Mouse (Mus musculus): Measurements from ENCODE around the gene Hist1h4b. TPM values are rescaled to one million over a fixed set of nuclear protein-coding genes. Genes with fewer than 3 reads are reported as not detected.
A peak's percentile ranks its signal among the peaks of the same experiment; 100 is the strongest.

Gene Hist1h4b
- total RNA-seq, 2 experiments from 2014 or later = 115 to 122 TPM

DNA sequence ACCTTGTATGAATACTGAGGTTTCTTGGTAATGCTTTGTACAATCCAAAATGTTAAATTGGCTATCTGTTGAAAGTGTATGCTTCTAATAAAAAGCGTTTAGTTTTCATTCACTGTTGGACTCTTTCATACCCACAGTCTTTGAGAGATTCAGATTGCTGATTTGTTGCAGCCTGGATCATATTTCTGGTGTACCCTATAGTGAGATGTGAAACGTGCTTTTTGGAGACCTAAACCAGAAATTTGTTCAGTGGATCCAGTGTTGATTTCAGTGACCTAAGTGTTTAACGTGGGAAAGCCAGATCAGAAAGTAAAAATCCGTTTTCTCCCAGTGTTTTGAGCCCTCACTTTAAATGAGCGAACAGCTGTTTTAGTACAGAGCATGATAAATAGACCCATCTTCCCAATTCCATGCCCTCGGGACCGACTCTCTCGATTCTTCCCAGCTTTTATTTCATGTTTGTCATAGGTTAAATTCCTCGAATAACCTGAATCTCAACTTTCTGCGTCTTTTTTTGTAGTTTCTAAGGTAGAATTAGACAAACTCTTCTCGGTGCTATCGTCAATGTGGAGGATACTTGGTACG lies 16.5 kb upstream of the Hist1h4b start:
- DNase-seq = no peak

DNA sequence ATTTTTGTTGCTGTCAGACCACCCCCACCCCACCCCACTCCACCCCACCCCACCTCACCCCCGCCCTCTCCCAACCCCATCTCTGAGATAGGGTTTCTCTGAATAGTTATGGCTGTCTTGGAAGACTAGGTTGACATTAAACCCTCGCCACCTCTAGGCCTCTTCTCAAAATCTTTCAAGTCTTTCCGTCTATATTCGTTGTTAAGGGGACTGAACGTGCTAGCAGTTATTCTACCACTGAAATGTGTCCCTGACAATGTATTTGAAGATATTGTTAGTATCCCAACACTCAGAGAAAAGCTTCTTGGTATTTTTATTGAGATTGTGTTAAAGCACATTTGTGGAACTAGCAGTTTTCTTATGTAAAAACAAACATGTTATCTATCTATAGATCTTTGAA lies 15.9 kb upstream of the Hist1h4b start:
- no peak for DNase-seq

- no peak for DNase-seq
Observed at GRCm38 (mm10) chr13:23742007-23742406, 14.8 kb upstream of the Hist1h4b start.

GRCm38 (mm10) chr13:23743215-23743614 lies 13.6 kb upstream of the Hist1h4b start:
- DNase-seq = no peak

- DNase-seq = no peak
Observed at GRCm38 (mm10) chr13:23743963-23744362, 12.8 kb upstream of the Hist1h4b start.

- no peak for DNase-seq
Observed at GRCm38 (mm10) chr13:23744421-23745380, 12.1 kb upstream of the Hist1h4b start.

GRCm38 (mm10) chr13:23745381-23746161 lies 11.2 kb upstream of the Hist1h4b start, which contains the start of gene Hist1h3c:
Gene Hist1h3c (minus strand): TSS chr13:23745602.
- DNase-seq = peak; percentile 77 to 86

GRCm38 (mm10) chr13:23746201-23747080 lies 10.4 kb upstream of the Hist1h4b start, which contains the start of gene Hist1h2bb:
Gene Hist1h2bb (plus strand): TSS chr13:23746734.
- peak; percentile 57 for DNase-seq

DNA sequence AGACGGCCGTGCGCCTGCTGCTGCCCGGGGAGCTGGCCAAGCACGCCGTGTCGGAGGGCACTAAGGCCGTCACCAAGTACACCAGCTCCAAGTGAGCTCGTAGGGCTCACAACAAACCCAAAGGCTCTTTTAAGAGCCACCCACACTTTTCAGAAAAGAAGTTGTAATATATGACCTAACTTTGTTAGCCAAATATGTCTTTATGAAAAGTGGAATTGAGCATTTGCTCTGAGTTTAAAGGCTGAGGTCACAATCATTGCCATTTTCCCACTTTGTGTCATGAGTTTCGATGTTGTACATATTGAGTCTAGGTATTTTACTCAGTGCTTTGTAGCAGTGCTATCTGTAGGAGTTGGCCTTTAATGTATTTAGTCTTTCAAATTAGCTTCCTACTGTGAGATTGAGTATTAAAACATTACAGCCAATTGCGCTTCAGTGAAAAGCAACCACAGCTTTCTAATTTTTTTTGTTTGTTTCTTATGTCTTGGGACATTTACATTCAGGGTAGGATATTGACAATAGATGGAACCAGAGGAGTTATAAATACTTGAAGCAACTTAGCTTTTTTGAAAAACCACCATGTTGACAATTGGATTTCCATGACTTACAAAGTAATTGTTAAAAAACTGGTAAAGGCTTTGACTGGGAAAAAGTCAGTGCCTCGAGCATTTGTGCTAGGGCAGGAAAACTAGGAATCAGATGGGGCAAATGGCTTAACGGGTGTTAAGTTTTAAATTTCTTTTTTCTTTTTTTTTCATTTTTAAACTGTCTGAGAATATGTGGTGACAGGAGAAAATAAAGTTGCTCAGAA lies 9.5 kb upstream of the Hist1h4b start:
- DNase-seq = no peak

DNA sequence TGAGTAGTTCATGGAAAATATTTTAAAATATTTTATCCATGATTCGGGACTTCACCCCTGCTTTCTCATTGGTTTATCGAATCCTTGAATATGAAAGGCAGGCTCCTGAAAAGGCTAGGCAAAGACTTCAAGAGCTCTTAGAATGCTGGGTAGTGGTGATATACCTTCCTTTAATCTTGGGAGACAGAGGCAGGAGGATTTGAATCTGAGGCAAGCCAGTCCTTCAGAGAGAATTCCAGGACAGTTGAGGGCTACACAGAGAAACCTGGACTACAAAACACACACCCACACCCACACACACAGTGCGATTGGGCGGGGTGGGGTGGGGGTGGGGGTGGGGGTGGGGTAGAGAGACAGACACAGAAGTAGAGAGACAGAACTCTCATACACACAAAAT lies 8.9 kb upstream of the Hist1h4b start:
- no peak for DNase-seq

DNA sequence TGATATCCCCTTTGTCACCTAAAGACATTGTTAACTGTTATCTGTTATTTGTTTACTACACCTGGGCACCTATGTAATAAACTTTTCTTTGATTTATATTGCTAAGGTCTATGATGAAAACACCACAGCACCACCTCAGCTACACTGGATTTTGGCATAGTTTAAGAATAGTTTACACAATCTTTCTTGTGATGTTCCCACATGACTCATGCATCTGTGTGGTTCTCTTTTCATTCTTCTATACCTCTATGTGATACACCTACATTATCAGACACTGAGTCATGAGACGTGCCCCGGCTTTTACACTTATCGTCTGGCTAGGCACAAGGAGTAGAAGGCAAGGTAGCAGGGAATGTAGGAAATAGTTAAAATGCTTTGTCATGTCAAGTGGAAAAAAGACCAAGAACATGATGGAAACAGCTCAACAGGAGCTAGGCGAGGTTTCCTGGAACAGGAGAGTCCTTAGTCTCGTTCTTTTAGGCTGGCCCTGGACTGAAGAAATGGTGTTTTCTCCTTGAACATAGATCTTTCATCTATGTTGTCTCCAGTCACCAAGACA lies 7.2 kb upstream of the Hist1h4b start:
- DNase-seq = no peak

DNA sequence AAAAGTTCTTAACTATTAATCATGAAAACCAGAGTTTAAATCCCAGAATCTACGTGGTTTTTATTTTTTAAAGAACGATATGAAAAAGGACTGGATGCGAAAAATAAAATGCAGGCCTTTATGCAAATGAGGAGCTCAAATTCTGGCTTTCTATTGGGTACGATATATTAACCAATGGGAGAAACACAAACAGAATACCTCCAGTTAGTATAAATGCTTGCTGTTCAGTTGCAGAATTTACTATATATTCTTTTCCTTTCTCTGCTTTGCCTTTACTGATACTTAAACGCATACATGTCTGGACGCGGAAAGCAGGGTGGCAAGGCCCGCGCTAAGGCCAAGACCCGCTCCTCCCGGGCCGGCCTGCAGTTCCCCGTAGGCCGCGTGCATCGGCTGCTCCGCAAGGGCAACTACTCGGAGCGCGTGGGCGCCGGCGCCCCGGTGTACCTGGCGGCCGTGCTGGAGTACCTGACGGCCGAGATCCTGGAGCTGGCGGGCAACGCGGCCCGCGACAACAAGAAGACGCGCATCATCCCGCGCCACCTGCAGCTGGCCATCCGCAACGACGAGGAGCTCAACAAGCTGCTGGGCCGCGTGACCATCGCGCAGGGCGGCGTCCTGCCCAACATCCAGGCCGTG lies 5.9 kb upstream of the Hist1h4b start, which contains the start of gene Hist1h2ab:
Gene Hist1h2ab (plus strand): TSS at position 288 of the 639 bp plus-strand sequence.
- peak in 1 of 2 experiments; percentile 39 for DNase-seq

DNA sequence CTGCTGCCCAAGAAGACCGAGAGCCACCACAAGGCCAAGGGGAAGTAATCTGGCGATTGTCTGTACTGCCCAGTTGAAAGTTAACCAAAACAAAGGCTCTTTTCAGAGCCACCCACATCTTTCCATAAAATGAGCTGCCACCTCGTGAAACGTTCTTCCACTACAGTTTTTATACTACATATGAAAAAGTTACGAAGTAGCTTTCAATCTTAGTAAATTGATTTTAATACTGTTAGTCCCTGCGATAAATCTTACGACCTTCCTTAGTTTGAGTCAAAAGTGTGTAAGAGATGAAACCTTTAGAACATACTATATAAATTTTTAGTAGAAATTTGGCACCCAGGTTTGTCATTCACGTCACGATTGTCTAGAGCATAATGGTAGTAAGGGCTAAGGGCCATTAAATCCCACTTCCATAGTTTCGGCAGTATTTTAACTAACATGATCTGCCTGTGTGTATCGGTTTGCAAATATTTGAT lies 5.3 kb upstream of the Hist1h4b start:
- no peak for DNase-seq

GRCm38 (mm10) chr13:23752067-23752741 lies 4.6 kb upstream of the Hist1h4b start, which contains the start of gene Hist1h3b:
Gene Hist1h3b (plus strand): TSS chr13:23752267.
- peak; percentile 92 for DNase-seq

DNA sequence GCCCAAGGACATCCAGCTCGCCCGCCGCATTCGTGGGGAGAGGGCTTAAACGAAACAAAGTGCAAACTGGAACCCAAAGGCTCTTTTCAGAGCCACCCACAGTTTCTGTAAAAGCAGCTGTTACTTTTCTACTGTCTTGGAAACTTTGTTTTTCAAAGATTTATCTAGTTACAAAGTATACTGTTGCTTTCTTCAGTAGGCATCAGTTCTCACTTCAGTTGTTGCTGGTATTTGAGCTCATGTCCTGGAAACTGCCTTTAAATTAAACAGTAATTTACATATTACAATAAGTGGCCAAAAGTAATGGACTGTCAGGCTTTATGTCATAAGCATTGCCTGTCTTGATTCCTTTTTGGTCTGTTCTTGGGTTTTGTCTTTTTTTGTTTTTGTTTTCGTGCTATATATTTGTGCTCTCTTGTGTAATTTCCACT lies 4.1 kb upstream of the Hist1h4b start:
- DNase-seq = no peak

GRCm38 (mm10) chr13:23753314-23754078 lies 3.3 kb upstream of the Hist1h4b start:
- DNase-seq = no peak

DNA sequence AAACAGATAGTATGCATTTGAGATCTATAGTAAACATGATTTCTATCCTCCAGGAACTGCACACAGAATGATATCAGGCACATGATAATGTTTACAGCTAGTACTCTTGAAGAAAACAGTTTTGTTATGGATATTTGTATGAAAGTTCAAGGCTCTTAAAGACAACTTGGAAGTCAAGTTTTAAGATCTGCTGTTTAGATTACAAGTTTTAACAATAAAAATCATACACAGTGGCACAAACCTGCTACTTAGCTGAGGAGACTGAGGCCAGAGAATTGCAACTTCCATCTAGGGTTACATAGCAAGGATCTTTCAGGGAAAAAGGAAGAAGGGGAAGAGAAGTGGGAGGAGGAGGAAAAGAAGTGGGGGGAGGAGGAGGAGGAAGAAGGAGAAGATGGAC lies 1.8 kb upstream of the Hist1h4b start:
- no peak for DNase-seq

All from adrenal gland, postnatal 36 days (tissue).